Mouse (Mus musculus) testis, adult 2 months (tissue): ENCODE measurements at regions not wholly inside any gene's neighbourhood (a gene's known extent, or its start where the extent isn't known, plus 50 kb on each side); places are given as distances from the start of the nearest gene placed in this dataset.

Experiments used
- H3K27ac ChIP-seq: fragments of 200-500 bp; 2 replicates; pipeline ENCODE4 v1.5.1; 2012; ENCODE audit warnings: low read depth, low read length; ENCODE audit not compliant: control insufficient read depth, insufficient read depth
- H3K27me3 ChIP-seq: fragments of 200-500 bp; 2 replicates; pipeline ENCODE4 v1.6.1; 2012; ENCODE audit warnings: mild to moderate bottlenecking, low read length, moderate library complexity; ENCODE audit not compliant: control insufficient read depth, insufficient read depth
- H3K36me3 ChIP-seq: fragments of 200-500 bp; 2 replicates; pipeline ENCODE4 v1.6.1; 2012; ENCODE audit warnings: mild to moderate bottlenecking, low read length; ENCODE audit not compliant: control insufficient read depth, insufficient read depth
- H3K4me1 ChIP-seq: fragments of 200-500 bp; 2 replicates; pipeline ENCODE4 v1.6.1; 2012; ENCODE audit warnings: low read length; ENCODE audit not compliant: control insufficient read depth, insufficient read depth
- H3K4me3 ChIP-seq: fragments of 200-500 bp; 2 replicates; pipeline ENCODE4 v1.5.1; 2012; ENCODE audit warnings: low read depth, mild to moderate bottlenecking, low read length, moderate library complexity, mixed read lengths; ENCODE audit not compliant: control insufficient read depth
- CTCF ChIP-seq: fragments of 200-500 bp; IDR thresholded peaks from 2 replicates; pipeline ENCODE4 v1.5.1; 2012; ENCODE audit warnings: low read depth, mild to moderate bottlenecking, inconsistent platforms, low read length, moderate library complexity; ENCODE audit not compliant: control insufficient read depth, insufficient read depth, insufficient replicate concordance
- POLR2A ChIP-seq: fragments of 200-500 bp; IDR thresholded peaks from 2 replicates; pipeline ENCODE4 v1.6.1; 2012; ENCODE audit warnings: low read depth, mild to moderate bottlenecking, inconsistent platforms, low read length, moderate library complexity; ENCODE audit not compliant: control insufficient read depth

DNA sequence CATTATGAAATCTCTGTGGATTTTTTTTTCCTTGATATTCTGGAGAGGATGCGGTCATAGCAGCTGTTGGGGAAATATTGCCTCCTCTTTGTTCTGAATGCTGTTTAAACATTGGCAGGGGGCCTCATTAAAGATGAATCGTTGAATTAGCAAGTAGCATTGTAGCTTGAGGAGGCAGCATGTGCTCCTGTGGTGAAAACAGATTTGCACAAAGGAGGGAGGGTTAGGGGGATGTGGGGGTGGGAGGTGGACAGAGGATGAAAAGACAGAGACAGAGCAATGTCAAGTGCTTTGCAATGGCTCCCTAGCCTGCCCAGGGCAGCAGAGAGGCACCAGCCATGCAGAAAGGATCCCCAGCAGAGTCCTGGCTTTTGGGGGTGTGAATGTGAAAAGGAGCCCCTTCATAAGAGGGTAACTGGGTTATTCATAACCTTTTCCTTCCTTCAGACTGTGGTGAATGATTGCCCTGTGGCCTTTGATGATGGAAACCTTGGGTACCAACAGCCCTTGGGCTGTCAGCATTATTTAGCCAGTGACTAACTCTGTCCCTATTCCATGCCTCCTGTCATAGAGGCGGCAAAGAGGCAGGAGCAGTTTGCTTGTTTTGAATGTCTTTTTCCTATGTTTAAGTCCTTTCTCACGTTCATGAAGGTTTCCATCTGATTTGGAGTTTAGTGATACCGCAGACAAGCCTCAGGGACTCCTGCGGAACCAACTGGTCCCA is 1541.6 kb upstream of the Gulo start:
- H3K36me3 ChIP-seq, result no peaks in the 10 kb centered on the region
- H3K27ac ChIP-seq, result no peak overlapping the region
- no peak overlapping the region for H3K4me3 ChIP-seq
- H3K4me1 ChIP-seq, result no peaks in the 10 kb centered on the region
- no peaks in the 10 kb centered on the region for H3K27me3 ChIP-seq
- no peak for TF ChIP-seq CTCF

DNA sequence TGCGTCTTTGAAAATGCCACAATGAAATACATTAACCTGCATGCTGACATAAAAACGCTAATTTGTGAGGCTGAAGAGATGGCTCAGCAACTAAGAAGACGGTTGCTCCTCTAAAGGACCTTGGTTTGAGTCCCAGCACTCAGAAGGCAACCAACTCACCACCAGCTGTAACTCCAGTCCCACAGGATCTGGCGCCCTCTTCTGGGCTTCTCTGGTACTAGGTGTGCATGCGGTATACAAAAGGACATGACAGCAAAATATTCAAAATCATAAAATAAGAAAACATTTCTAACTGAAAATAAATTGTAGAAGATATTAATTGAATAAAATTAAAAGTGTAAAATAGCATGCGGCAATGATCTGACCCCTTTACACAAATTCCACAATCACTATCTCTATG is 1539.7 kb upstream of the Gulo start:
- H3K4me3 ChIP-seq, result no peak overlapping the region
- no peaks in the 10 kb centered on the region for H3K4me1 ChIP-seq
- no peaks in the 10 kb centered on the region for H3K27me3 ChIP-seq
- H3K27ac ChIP-seq, result no peak overlapping the region
- no peaks in the 10 kb centered on the region for H3K36me3 ChIP-seq
- TF ChIP-seq POLR2A, result no peak
- TF ChIP-seq CTCF, result peak; percentile 58; the same call in 1 of the 2 replicates

DNA sequence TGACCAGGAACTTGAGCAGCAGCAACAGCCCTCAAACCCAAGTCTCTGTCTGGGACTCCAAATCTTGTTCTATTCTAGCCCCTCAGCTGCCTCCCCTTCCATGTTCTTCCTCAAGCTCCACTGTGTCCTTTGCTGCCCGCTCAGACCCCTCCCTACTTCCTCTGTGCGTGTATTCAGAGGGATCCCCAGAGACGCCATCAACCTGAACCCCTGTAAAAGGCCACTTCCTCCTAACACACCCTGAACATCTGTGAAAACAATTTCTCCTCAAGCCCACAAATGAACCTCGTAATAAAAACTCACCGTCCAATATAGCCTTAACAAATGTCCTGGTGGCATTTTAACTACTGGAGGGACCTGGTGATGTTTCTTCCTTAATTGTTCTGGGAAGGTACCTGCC is 1536.0 kb upstream of the Gulo start:
- no peaks in the 10 kb centered on the region for H3K36me3 ChIP-seq
- no peaks in the 10 kb centered on the region for H3K27me3 ChIP-seq
- H3K4me3 ChIP-seq, result no peak overlapping the region
- H3K27ac ChIP-seq, result no peak overlapping the region
- TF ChIP-seq POLR2A (no peak), CTCF (no peak)
- no peaks in the 10 kb centered on the region for H3K4me1 ChIP-seq

DNA sequence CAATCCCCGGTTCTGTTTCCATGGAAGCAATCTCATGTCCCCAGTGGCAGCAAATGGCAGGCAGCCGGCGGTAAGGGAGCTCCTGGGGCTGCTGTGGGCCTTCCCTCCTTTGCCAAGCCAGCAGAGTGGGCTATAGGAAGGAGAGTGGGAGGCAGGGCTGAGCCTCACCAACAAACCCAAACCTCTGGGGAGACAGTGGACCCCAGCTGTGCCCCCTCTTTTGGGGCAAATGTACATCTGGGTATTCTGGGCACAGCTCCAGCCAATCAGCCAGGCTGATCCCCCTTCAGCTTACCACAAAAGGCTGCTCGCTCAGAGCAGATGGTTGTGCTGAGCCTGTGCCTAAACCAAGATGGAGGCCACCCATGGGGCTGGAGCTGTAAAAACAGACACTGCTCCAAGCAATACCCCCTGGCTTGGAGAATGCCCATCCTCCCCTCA is 1532.3 kb upstream of the Gulo start:
- no peak overlapping the region for H3K4me3 ChIP-seq
- H3K4me1 ChIP-seq, result no peaks in the 10 kb centered on the region
- H3K27me3 ChIP-seq, result no peaks in the 10 kb centered on the region
- TF ChIP-seq CTCF (no peak), POLR2A (no peak)
- H3K27ac ChIP-seq, result no peak overlapping the region
- H3K36me3 ChIP-seq, result no peaks in the 10 kb centered on the region

DNA sequence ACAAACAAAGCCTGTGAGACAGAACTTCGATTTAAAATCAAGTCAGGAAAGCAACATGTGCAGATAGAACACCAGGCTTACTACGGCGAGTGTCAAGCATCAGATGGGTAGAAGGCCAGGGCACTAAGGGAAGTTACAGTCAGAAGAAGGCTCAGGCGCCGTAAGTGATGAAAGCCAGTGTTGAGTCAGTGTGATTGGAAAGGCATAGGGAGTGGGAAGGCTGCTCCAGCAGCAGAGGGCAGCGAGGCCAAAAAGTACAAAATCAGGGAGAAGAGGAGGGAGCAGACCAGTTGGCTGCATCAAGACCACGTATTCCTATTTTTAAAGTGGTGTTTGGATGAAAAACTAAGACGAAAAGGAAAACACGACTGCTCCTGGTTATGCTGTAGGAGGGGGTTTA is 1529.7 kb upstream of the Gulo start:
- Histone ChIP-seq H3K4me3 (no peak overlapping the region), H3K4me1 (no peaks in the 10 kb centered on the region), H3K27ac (no peak overlapping the region), H3K36me3 (no peaks in the 10 kb centered on the region), H3K27me3 (no peaks in the 10 kb centered on the region)
- TF ChIP-seq CTCF (no peak), POLR2A (no peak)

DNA sequence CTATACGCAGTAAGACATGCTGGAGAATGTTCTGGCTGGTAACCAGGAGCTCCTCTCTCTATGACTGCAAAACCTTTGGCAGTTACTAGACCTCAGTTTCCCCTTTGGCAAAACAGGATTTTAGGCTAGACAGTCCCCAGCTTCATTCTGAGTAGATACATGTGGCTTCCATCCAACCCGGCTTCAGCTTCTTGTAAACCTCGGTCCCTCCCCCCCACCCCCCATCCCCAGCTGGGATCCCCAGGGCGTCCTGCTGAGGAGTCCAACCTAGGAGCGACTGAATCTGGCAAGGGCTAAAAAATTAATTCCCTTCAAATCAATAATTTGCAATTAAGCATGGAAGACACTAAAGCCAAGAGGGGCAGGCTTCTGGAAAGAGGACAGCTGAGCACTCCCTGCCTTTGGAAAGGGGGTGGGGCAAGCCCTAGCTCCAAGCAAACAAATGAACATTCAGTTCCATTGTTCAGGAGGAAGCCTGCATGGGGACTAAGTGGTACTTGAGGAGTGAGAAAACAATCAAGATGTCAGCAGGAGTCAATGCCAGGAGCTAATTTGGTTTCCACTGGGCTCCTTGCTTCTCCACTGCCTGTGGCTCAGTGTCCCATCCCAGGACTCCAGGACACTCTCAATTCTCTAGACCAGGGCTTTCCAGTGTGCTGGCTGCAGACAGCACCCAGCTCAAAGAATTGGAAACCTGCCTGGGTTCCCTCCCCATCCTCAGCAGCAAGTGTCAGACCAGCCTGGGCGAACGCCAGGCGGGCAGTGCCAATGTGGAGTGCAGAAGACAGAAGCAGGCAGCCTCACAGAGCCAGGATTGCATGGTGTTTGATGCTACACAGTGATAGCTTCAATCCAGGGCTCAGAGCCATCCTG is 1528.0 kb upstream of the Gulo start:
- Histone ChIP-seq H3K27ac (no peak overlapping the region), H3K4me1 (no peaks in the 10 kb centered on the region), H3K4me3 (no peak overlapping the region), H3K27me3 (no peaks in the 10 kb centered on the region), H3K36me3 (no peaks in the 10 kb centered on the region)
- no peak for TF ChIP-seq CTCF
- TF ChIP-seq POLR2A, result no peak

DNA sequence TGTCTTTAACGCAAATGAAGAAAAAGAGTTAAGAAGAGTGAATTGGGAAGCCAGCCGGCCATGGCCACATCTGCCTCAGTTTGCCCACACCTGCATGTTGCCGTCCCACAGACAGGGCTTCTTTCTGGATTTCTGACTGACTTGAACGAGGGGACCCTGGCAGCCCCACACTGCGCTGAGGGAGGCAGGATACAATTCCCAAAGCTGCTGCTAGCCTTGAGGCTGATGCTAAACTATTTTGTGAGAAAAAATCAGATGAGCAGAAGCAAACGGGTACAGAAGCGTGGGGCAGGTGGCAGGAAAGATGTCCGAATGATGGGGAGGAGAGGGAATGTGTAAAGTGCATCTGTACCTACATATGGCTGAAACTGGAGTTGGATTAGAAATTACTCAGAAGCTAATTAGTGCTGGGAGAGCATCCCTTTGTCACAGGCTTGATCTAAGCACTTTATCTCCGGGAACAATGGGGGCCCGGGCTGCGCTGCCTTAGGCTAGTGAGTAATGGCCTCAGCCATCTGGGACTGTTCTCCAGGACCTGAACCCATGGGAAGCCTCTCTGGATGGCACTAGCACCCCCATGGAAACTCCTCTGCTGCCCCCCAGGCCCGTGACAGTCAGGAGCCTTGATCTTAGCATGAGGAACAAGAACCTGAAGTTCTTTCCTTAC is 1497.9 kb upstream of the Gulo start:
- Histone ChIP-seq H3K4me3 (no peak overlapping the region), H3K27ac (no peak overlapping the region), H3K36me3 (no peaks in the 10 kb centered on the region), H3K27me3 (no peaks in the 10 kb centered on the region), H3K4me1 (no peaks in the 10 kb centered on the region)
- TF ChIP-seq CTCF, result no peak
- TF ChIP-seq POLR2A, result no peak
